ENCODE assay signal across 17 mouse cellular contexts in the genomic region with DNA sequence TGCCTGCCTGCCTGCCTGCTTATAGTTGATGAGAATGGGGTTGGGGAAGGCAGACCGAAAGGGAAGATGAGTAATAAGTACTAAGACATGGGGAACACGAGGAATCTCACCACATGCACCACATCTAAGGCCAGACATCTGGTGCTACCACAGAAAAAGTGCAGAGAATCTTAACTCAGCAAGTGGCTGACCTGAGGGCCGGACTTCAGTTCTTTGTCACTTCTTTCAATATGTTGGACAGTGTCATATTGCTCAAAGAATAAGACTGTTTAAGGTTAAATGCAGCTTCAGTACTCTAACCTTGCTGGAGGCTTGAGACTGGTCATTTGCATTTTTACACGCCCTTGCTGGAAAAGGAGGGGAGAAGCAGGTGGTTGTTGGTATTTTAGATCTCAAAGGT.
A peak's percentile ranks its signal among the peaks of the same experiment; 100 is the strongest.
DNase-seq lines count a peak whose midpoint lies in the region; TF ChIP-seq lines count a peak whose summit lies in the region.
"Had no signal": no experiment of that assay in that cellular context is flagged by ENCODE, and none has a peak within 500 bp of the region (broad histone marks: within the 10 kb centered on the region; RNA-seq: fewer than 3 reads in every experiment).

No protein-coding gene starts in this region.

- H3K4me3 ChIP-seq in thymus, adult 2 months (ENCODE audit: control insufficient read depth, insufficient read depth, low read length) = no peak overlapping the region
- H3K4me3 ChIP-seq in limb, embryonic 10.5 days = no peak overlapping the region
- H3K4me3 ChIP-seq: embryonic facial prominence, embryonic 10.5 days; gastrocnemius, adult 2 months; heart, embryonic 15.5 days; hindbrain, embryonic 15.5 days had no signal

- no peaks in the 10 kb centered on the region for H3K36me3 ChIP-seq in thymus, adult 2 months (ENCODE audit: control insufficient read depth, insufficient read depth, low read length)
- no peaks in the 10 kb centered on the region for H3K36me3 ChIP-seq in limb, embryonic 10.5 days
- H3K36me3 ChIP-seq: embryonic facial prominence, embryonic 10.5 days; heart, embryonic 15.5 days; hindbrain, embryonic 15.5 days had no signal

- H3K9me3 ChIP-seq in limb, embryonic 10.5 days (replicated peaks) = no peaks in the 10 kb centered on the region
- H3K9me3 ChIP-seq: embryonic facial prominence, embryonic 10.5 days; heart, embryonic 15.5 days; hindbrain, embryonic 15.5 days had no signal

- H3K4me1 ChIP-seq in thymus, adult 2 months (replicated peaks; ENCODE audit: control insufficient read depth, insufficient read depth, low read length) = peaks cover 8% of the 10 kb centered on the region
- peaks cover 81% of the 10 kb centered on the region for H3K4me1 ChIP-seq in limb, embryonic 10.5 days
- H3K4me1 ChIP-seq: heart, embryonic 15.5 days; hindbrain, embryonic 15.5 days had no signal

- intact Hi-C loops in heart, postnatal 36 days (cut with DNase I) = no loop called here

- no peak for TF ChIP-seq CTCF in thymus, adult 2 months (IDR thresholded peaks at IDR 0.05; ENCODE audit: borderline replicate concordance, control insufficient read depth, extremely low read depth, insufficient read depth, low read length, poor library complexity)

- no peak overlapping the region for H3K27ac ChIP-seq in thymus, adult 2 months (ENCODE audit: control insufficient read depth, insufficient read depth, low read length)
- peak overlapping the region; percentile 70; the same call in 1 of the 2 replicates for H3K27ac ChIP-seq in limb, embryonic 10.5 days
- H3K27ac ChIP-seq: embryonic facial prominence, embryonic 10.5 days; gastrocnemius, adult 2 months; heart, embryonic 15.5 days; hindbrain, embryonic 15.5 days had no signal

- peak; percentile 6 for DNase-seq in thymus, adult 2 months
- DNase-seq in thymus, postnatal 10 days (ENCODE audit: low spot score in 2 of 2) = no peak
- no peak for DNase-seq in limb, embryonic 10.5 days (ENCODE audit: low spot score)
- DNase-seq in thymus, postnatal 14 days = peak; percentile 17
- no peak for DNase-seq in heart, postnatal 36 days
- no peak for DNase-seq in cerebellum, postnatal 10 days
- DNase-seq in cerebellum, postnatal 14 days = no peak
- DNase-seq: adrenal gland, postnatal 14 days; cerebellum, adult 11-12 months; cerebellum, adult 9-10 months; gastrocnemius, adult 2 months; gastrocnemius, postnatal 36 days; heart, adult 11 months; heart, postnatal 14 days had no signal

- no peaks in the 10 kb centered on the region for H3K27me3 ChIP-seq in thymus, adult 2 months (ENCODE audit: control insufficient read depth, insufficient read depth, low read length)
- peaks cover 24% of the 10 kb centered on the region; the same call in 1 of the 2 replicates for H3K27me3 ChIP-seq in limb, embryonic 10.5 days (ENCODE audit: low read depth, poor library complexity, severe bottlenecking)
- H3K27me3 ChIP-seq: heart, embryonic 15.5 days; hindbrain, embryonic 15.5 days had no signal

- TF ChIP-seq POLR2A in thymus, adult 2 months (IDR thresholded peaks at IDR 0.05; ENCODE audit: control insufficient read depth, extremely low read depth, insufficient read depth, low read length, poor library complexity) = no peak

- WGBS in thymus, adult 2 months = 12% methylated on average over 4 of the region's 4 CpGs
- 60% methylated on average over 4 of the region's 4 CpGs for WGBS in limb, embryonic 10.5 days

Comparison
In these comparisons a context has a peak if more than half of its experiments do, and no peak if none do; other contexts are left out.
1. DNase-seq: peak in thymus, adult 2 months (single experiment) and thymus, postnatal 14 days (single experiment); none in thymus, postnatal 10 days (0 of 2), limb, embryonic 10.5 days (single experiment), heart, postnatal 36 days (0 of 2), cerebellum, postnatal 10 days (0 of 2) and cerebellum, postnatal 14 days (0 of 2).